Mouse (Mus musculus) mouse trophoblast stem cell (cell line): Measurements from ENCODE around the gene Obp2b.
"Not testable (repeated sequence)": the region's sequence is repeated elsewhere in the genome, so short reads cannot be mapped to it uniquely, and the experiment has no call there.

ENCODE experiments used
- in situ Hi-C, 2 experiments: fragments of 300-500 bp; cut with MseI, MboI; formaldehyde crosslinking; loops; 2 replicates in 1 of 2; 3 replicates in 1 of 2; pipeline ENCODE4 v1.15.1; 2025

The Obp2b gene

DNA sequence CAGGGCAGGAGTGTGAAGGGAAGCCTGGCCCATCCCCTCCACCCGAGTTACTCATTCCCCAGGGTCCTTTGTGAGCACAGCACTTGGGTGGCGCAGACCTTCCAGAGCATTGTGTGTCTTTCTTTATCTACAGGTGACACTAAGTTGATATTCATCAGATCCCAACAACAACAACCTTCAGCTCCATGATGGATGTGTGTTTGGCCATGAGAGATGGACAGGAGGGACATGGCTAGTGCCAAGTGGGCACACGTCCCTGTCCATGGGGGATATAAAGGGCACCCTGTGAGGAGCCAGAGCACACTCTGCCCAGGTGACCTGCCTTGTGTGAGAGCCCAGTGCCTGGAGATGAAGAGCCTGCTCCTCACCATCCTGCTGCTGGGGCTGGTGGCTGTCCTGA lies at the start of gene Obp2b:
TSS of gene Obp2b (plus strand) at position 301 of the 400 bp plus-strand sequence.
- in situ Hi-C loops, result not testable (repeated sequence)

DNA sequence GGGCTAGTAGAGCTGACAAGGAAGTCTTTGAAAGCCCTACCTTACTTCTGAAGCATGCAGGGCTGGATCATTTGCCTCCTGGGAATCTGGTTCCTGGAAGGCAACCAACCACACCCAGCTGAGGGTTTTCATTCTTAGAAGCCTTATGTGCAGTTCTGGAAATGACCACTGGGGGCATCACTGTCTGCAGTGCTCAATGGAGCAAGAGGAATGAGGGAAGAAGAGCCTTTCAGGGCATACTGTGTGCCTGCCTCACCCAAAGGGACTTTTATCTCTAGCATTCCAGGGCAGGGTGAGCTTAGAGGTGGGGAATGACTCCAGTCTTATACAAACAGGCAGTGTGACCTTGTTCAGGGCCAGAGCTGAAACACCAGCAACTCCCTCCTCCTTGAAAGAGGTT lies 42.2 kb upstream of the Obp2b start:
- in situ Hi-C loops, result no loop called here

DNA sequence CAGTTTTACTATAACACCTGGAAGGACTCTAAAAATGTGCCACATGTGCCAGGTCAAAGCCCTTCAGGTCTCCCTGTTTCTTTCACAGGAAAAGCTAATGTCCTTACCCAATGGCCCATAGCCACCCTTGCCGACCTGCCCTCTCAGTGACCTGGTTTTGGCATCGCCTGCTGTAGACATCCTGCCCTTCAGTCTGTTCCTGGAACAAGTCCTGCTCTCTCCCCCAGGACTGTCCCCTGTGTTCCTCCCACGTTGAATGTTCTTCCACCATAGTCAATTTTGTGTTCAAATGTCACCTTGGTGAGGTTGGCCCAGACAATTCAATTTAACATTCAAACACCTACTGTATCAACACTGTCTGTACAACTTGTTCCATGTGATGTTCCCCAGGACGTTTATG lies 39.9 kb upstream of the Obp2b start:
- in situ Hi-C loops, result no loop called here

DNA sequence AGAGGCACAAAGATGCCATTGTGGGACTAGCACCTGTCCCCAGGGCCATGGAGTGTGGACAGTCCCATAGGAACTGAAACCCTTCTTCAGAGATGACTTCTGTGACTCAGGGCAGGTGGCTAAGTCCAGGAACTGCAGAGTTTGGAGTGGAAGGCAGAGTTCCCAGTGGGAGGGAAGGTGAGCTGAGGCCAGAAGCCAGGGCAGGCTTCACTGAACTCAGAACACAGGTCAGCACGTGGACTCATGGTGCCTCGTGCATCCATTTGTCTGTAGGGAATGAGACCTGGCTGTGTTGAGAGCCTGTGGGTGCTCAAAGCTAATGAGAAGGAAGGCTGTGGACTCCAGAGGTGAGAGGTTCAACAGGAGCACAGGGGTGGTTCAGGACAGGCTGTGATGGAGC lies 38.1 kb upstream of the Obp2b start:
- in situ Hi-C loops, result no loop called here

DNA sequence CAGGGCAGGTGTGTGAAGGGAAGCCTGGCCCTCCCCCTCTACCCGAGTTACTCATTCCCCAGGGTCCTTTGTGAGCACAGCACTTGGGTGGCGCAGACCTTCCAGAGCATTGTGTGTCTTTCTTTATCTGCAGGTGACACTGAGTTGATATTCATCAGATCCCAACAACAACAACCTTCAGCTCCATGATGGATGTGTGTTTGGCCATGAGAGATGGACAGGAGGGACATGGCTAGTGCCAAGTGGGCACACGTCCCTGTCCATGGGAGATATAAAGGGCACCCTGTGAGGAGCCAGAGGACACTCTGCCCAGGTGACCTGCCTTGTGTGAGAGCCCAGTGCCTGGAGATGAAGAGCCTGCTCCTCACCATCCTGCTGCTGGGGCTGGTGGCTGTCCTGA lies 37.1 kb upstream of the Obp2b start, which contains the start of gene Obp2a:
TSS of gene Obp2a (plus strand) at position 301 of the 400 bp plus-strand sequence.
- in situ Hi-C loops, result not testable (repeated sequence)

DNA sequence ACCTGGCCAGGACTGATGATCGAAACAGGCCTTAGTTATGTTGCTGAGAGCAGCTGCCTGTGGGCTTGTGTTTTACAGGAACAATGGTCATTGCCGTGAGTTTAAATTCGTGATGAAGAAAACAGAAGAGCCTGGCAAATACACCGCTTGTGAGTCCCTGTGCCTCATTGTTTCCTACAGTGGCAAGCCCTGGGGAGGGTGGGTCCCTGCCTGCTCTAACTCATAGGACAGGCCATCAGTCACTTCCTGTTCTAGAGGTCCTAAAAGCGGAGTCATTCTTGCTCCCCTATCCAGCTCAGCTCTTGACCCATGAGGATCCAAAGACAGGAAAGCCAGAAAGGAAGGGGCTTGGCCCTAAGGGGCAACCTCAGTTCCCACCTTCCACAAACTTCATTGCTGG lies 35.8 kb upstream of the Obp2b start:
- in situ Hi-C loops, result no loop called here

DNA sequence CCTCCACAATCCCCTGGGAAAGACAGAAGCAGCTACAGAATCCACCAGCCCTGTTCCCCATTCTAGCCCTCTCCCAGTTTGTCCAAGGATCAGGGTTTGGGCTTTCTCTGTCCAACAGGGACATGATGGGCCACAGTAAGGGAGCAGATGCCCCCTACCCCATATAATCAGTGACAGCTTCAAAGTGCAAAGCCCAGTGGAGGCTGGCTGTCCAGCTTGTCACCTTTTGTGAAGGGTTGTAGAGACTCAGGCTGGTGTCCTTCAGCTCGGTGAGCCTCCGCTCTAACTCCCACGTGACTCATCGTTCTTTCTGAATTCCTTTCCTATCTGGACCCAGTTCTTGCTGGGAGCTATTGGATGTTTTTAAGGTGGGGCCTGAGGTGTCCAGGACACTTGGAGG lies 33.1 kb upstream of the Obp2b start:
- in situ Hi-C loops, result no loop called here

DNA sequence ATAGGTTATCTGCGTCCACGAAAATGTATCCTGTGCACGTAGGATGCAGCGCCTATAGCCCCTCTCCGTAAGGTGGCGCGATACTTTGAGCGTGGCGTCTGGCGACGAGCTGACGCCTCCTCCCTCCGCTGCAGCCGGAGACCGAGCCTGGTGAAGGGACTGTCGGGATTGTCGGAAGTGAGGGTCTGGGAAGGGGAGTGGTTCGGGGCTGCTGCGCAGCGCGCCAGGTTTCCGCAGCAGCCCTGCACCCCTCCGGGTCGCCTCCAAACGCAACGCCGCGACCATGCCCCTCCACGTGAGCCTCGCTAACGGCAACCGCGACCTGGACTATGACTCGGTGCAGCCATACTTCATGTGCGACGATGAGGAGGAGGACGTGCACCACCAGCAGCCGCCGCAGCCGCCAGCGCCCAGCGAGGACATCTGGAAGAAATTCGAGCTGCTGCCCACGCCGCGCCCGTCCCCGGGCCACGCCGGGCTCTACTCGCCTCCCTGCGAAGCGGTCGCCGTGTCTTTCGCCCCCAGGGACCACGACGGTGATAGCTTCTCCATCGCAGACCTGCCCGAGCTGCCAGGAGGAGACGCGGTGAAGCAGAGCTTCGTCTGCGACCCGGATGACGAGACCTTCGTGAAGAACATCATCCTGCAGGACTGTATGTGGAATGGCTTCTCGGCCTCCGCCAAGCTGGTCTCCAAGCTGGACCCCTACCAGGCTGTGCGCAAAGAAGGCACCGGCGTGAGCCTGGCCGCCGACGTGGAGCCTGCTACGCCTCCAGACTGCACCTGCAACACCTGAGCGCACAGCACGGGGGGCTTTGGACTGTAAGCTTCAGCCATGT lies 29.9 kb upstream of the Obp2b start, which contains the start of gene Bmyc:
TSS of gene Bmyc (plus strand) at position 97 of the 839 bp plus-strand sequence.
- in situ Hi-C loops, result no loop called here

DNA sequence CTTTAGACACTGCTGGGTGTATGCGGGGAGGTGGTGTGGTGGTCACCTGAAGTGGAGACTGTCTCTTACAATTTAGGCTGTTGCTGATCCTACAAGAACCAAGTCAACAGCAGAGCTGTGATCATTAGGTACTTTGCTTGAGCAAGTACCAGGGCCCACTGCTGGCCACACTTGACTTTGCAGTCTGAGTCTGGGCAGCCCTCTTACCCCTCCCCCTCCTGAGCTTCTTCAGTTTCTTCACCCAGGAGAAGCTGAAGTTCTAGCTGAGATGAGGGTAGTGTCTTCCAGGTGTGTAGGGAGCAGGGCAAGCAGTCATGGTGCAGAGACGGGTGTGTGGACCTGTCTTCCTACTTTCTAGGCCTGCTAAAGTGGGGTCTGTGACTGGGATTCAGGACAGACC lies 28.7 kb upstream of the Obp2b start:
- in situ Hi-C loops, result no loop called here

DNA sequence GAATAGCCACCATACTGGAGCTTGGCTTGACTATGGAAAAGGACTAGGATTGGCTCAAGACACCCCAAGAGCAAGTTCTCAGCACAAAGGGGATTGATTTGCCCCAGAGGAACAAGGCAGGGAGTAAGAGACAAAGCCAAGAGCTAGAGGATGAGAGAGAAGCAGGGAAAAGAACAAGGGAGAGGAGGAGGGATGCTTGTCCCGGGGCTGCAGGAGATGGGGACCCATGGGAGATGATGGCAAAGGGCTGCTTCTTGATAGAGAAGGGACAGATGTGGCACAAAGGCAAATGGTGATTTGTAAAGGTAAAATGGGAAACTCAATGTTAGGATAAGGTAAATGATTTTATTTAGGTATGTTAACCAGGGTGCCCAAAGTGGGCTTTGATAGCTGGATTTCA lies 27.8 kb upstream of the Obp2b start:
- in situ Hi-C loops, result not testable (repeated sequence)

DNA sequence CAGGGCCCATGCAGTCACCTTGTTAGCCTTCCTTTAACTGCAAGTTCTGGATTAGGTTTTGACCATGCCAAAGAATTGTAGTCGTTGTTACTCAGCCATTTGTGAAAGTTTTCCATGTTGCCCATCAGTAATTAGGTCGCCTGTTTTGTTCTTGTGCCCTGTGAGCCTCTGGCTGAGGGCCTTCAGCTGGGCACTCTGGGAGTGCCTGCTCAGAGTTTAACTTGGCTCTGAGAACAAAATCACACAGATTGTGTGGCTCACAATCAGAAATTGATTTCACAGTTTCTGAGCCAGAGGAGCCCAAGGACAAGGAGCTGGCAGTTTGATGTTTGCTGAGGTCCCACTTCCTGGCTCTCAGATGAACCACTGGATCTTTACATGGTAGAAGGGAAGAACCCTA lies 27.0 kb upstream of the Obp2b start:
- in situ Hi-C loops, result not testable (repeated sequence)

DNA sequence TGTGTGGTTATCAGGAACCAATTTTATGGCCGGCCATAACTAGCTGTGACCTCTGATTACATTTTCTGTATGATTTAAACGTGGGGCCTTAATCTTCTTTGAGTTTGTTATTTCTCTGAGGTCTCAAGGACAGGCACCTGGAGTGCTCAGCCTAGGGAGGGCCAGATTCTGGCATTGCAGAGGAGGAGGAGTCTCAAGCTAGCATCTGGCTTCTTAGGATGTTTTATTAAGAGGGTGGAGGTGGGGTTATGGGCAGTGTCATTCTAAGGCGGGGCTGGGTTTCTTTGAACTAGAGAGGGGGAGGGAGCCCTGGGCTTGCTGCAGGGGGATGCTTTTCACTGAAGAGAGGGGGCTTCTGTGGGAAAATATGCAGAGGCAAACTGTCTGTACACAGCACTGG lies 25.2 kb upstream of the Obp2b start:
- in situ Hi-C loops, result not testable (repeated sequence)

DNA sequence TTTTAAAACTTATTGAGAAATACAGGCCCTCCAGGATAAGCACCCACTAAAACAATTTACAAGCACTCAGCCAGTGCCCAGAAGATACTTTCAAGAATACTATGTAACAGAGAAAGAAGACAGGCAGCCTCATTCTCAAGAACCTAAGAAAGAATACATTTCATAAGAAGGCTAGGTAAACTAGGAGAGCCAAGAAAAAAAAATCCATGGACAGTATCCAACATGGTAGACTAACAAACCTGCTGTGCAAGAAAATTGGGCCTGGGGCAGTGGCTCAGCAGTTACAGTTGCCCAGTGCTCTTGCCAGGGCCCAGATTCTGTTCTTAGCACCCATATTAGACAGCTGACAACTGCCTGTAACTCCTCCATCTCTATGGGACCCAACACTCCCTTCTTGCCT lies 19.6 kb upstream of the Obp2b start:
- in situ Hi-C loops, result no loop called here

DNA sequence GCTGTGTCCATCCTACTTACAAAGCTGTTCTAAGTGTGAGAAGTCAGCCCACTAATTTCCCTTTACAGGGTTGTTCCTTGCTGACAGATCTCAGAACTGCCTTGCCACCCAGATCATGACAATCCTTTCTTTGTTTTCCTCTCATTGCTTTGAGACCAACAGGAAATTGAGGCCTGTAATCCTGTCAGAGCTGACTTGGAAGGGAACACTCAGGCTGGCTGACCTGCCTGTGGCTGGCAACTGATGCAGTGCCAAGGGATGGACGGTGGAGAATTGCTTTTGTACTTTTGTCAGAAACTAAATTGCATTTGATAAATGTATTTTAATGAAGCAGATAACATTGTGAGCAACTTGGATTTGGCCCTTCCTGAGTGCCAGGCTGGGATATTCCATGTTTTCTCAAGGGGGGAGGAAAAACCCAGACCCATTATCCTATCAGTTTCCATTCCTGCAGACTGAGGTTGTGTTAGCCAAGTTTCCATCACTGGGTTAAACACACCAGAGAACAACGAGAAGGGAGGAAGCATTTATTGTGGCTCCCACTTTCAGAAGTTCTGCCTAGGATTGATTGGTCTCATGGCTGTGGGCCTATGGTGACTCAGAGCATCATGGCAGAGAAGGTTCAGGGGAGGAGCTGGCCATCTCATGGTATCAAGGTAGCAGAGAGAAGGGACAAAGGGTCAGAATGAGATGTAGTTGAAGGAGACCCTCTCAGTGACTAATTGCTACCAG lies 3.4 kb upstream of the Obp2b start:
- in situ Hi-C loops, result no loop called here

DNA sequence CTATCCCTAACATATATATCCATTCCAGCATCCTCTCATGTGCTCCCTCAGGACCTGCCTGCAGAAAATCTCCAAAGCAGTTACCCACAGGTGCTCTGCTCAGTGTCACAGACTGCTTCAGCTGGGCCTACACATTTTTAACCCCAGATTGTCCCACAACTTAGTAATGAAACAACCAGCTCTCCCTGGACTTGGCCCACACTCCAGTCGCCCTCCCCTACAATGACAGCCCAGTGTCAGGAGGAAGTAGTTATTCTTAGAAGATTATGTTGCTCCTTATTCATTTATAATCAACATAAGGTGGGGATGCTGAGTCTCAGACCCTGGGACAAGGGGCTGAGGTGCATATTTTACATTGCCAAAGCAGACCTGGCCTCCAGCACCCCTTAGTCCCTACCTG lies 4.9 kb downstream of the Obp2b start:
- in situ Hi-C loops, result no loop called here

DNA sequence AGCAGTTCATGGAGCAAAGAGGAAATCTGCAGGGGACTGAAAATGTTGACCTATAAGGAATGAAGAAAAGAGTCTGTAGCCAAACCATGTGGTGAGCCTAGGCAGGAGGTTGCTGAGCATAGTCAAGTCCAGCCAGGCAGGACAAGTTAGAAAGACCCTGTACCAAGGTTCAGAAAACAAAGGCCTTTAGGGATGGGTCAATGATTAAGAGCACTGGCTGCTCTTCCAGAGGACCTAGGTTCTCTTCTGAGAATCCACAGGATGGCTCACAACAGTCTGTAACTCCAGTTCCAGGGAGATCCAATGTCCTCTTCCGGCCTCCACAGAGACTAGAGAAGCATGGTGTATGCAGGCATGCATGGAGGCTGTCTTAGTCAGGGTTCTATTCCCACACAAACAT lies 17.4 kb downstream of the Obp2b start:
- in situ Hi-C loops, result no loop called here

DNA sequence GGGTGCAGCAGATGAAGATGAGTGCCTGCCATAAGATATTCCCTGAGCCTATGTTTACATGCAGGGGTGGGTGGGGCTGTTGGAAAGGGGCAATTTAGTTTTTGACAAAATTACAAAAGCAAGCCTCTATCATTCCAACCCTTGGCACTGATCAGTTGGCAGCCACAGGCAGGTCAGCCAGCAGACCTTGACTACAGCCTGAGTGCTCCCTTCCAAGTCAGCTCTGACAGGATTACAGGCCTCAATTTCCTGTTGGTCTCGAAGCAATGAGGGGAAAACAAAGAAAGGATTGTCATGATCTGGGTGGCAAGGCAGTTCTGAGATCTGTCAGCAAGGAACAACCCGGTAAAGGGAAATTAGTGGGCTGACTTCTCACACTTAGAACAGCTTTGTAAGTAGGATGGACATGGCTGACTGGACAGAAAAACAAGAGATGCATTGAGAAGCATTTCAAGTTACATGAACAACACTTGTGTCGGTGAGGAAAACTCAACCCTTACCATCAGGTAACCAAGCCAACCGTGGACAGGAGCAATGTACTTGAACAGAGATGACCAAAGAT lies 21.3 kb downstream of the Obp2b start:
- in situ Hi-C loops, result no loop called here

DNA sequence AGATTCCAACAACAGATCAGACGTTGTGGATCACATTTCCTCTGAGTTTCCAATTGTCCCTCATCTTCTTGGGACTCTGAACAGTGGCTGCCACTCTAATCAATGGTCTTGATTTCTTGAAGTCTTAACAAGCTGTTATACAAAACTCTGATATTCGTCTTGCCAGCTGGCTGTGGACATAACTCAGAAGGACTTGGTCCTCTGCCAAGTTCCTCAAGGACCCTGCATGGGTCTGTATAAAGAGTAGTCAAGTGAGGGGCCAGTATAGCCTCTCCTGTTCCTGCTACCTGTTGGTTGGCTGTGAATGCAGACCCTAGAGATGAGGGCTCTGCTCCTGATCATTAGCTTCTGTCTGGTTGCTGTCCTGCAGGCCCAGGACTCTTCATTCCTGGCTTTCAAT lies 28.5 kb downstream of the Obp2b start, which contains the start of gene Lcn3:
TSS of gene Lcn3 (plus strand) at position 301 of the 400 bp plus-strand sequence.
- in situ Hi-C loops, result no loop called here

DNA sequence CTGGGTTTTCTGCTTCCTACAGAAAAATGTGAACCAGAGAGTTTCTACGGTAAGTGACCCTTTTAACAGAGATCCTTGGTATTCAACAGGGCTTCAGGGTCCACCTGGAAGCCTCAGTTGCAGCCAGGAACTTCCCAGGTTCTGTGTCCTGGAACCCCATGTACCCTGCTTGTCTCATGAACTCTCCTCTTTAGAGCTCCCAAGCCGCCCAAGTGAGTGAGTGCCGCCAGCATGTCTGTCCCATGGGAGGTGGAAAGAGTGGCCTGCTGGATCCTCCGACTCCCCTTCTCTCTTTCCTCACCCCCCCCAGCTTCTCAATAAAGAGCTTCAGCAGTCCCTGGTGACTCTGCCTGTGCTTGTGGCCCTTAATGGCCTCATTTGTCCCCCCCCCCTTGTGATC lies 31.0 kb downstream of the Obp2b start:
- in situ Hi-C loops, result no loop called here

DNA sequence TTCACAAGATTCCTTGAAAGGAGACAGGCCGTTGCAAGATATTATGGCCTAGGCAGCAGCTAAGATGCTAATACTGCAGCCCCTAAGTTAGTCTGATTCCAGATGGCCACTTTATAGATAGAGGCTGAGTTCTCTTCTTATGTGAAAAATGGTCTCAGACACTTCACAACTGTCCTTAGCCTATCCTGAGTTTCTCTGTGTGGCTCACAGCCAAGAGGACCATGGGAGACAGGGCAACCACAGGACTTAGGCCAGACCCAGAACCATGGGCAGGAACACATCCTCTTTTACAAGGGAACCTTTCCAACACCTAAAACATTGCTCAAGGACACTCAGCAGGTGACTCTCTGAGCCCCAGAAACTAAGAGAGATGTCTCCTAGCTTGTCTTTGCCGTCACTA lies 36.7 kb downstream of the Obp2b start:
- in situ Hi-C loops, result no loop called here

DNA sequence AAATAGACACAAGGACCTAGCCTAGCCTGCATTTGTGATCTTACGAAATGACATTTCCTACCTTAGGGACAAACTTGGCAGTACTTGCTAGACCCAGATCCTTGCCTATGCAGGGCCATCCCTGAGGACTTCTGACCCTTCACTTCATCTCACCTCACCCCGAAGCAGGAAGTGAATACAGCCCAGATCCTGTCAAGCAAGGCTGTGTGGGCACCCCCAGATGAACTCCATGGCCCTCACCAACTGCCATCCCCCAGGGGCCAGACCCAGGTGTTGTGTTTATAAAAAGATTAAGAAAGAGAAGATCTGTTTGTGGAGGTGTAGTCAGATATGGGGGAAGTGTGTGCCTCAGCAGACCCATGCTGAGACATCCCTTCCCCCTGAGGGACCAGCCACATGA lies 37.8 kb downstream of the Obp2b start:
- in situ Hi-C loops, result no loop called here

DNA sequence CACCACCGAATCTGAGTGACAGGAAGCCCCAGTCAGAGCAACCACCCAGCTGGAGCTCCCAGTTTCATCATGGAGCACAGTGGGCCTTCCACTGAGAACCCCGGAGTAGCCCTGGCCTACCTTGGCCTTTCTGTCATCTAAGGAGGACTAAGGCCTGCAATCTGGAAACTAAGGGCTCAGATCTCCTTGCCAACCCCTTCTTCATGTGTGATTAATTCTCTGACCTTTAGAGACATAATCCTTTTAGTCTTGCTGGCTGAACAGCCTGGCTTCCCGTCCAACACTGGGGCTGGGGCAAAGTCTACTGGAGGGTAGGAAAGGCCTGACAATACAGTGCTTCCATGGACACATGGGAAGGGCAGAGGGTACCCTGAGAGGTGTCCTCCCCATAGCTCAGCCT lies 39.2 kb downstream of the Obp2b start:
- in situ Hi-C loops, result no loop called here

DNA sequence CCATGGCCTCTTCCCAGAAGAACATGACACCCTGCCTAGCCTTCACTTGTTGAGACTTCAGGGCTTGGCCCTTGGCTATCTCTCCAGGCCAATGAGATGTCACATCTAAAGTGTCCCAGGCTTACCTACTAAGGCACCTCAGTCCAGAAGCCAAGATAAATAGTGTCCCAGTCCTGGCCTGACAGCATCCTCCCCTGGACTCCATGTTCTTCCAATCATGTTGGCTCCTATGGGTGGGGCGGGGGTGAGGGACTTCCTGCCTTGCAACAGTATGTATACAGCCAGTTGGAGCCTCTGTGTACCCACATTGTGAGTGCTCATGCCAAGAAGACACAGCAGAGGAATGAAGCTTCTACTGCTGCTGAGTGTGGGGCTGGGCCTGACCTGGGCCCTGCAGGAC lies 39.9 kb downstream of the Obp2b start, which contains the start of gene Lcn11:
TSS of gene Lcn11 (plus strand) at position 301 of the 400 bp plus-strand sequence.
- in situ Hi-C loops, result no loop called here
